ENCODE assay signal across 9 mouse cellular contexts in the genomic region with DNA sequence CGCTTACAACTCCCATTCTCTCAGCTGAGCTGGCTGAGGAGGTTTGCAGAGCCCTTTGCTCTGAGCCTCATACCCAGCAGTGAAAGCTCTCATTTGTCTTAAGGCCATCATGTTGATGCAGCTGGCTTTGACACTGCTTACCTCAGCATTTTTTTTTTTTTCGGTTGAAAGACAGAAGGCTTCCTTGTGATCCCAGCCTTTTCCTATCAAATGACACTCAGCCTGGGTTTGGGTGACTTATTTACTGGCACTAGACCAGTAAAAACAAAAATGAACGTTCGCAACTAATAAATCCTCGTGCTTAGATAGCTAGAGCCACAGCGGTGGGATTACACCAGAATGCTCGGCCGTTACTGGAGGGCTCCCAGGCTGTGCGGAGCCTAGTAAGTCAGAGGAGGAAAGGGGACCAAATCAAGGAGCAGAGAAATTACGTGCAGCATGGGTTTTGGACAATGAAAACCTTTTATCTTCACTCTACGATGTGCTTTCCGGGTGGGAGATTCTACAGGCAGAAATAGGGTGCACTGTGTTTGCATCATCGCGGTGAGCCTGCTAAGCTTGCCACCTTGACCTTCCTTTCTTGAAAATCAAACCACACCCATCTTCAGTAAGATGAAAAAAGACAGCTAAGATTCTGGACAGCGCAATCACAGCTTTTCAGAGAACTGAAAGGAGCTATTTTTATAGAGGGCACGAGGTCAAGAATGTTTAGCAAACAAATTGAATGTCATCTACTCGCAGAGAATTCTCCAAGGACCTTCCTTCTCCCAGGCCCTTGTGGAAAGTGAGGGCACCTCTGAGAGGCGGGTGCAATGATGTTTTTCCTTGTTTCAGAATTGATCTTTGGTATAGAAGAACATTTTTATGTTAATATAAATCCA.
A peak's percentile ranks its signal among the peaks of the same experiment; 100 is the strongest.
DNase-seq lines count a peak whose midpoint lies in the region; ATAC-seq and TF ChIP-seq lines count a peak whose summit lies in the region.
"Had no signal": no experiment of that assay in that cellular context is flagged by ENCODE, and none has a peak within 500 bp of the region (broad histone marks: within the 10 kb centered on the region; RNA-seq: fewer than 3 reads in every experiment).

No protein-coding gene starts in this region.

- peak; percentile 80 for ATAC-seq in forebrain, embryonic 14.5 days
- peak; percentile 80 for ATAC-seq in hindbrain, postnatal 0 days
- no peak for ATAC-seq in CD4-positive, CD25-positive, alpha-beta regulatory T cell, adult 4 months
- ATAC-seq: Patski had no signal

- H3K9me3 ChIP-seq in forebrain, embryonic 14.5 days (replicated peaks; ENCODE audit: control insufficient read depth, low read length): no peaks in the 10 kb centered on the region
- no peaks in the 10 kb centered on the region for H3K9me3 ChIP-seq in hindbrain, postnatal 0 days (ENCODE audit: low read length)

- H3K36me3 ChIP-seq in forebrain, embryonic 14.5 days (ENCODE audit: control insufficient read depth, insufficient read depth, low read length): no peaks in the 10 kb centered on the region
- H3K36me3 ChIP-seq in hindbrain, postnatal 0 days (ENCODE audit: insufficient read depth, low read length): no peaks in the 10 kb centered on the region

- intact Hi-C loops in left cerebral cortex, adult 2 months (cut with DNase I): loop anchor here (2.0 to 10.0 kb wide), 2 partner anchors 20 to 760 kb away; no protein-coding TSS in a partner anchor

- no peak for DNase-seq in left cerebral cortex, adult 2 months (ENCODE audit: extremely low spot score in 1 of 2, low spot score in 2 of 2)
- DNase-seq in left cerebral cortex, adult 8-10 months (ENCODE audit: low spot score in 2 of 2): no peak
- peak; percentile 74 for DNase-seq in forebrain, embryonic 14.5 days (ENCODE audit: low spot score)
- DNase-seq in hindbrain, postnatal 0 days (ENCODE audit: low spot score): peak; percentile 73
- DNase-seq in lung, adult 18-20 months: peak; percentile 36 to 56
- DNase-seq in retina, postnatal 1 day: peak; percentile 57
- DNase-seq in thymus, postnatal 4 days: no peak

- H3K9ac ChIP-seq in forebrain, embryonic 14.5 days (ENCODE audit: low read length): no peak overlapping the region
- H3K9ac ChIP-seq in hindbrain, postnatal 0 days (replicated peaks; ENCODE audit: low read length): 0 out of 2 replicates have a peak overlapping the region, but pooled peaks have one; percentile 17

- H3K4me1 ChIP-seq in forebrain, embryonic 14.5 days (ENCODE audit: control insufficient read depth, insufficient read depth, low read length): peaks cover 20% of the 10 kb centered on the region
- H3K4me1 ChIP-seq in hindbrain, postnatal 0 days (ENCODE audit: insufficient read depth, low read length): peaks cover 17% of the 10 kb centered on the region; the same call in 1 of the 2 replicates

- H3K27ac ChIP-seq in left cerebral cortex, adult 2 months: peak overlapping the region; percentile 45
- H3K27ac ChIP-seq in forebrain, embryonic 14.5 days (ENCODE audit: low read depth, low read length): peak overlapping the region; percentile 73
- peak overlapping the region; percentile 84 for H3K27ac ChIP-seq in hindbrain, postnatal 0 days

- peak overlapping the region; percentile 26; the same call in 1 of the 2 replicates for H3K4me2 ChIP-seq in forebrain, embryonic 14.5 days (ENCODE audit: low read length)
- H3K4me2 ChIP-seq in hindbrain, postnatal 0 days (ENCODE audit: low read depth, low read length): peak overlapping the region; percentile 43

- 31% methylated on average over 18 of the region's 18 CpGs for WGBS in forebrain, embryonic 14.5 days
- 10% methylated on average over 18 of the region's 18 CpGs for WGBS in hindbrain, postnatal 0 days

- H3K27me3 ChIP-seq in forebrain, embryonic 14.5 days (replicated peaks; ENCODE audit: control insufficient read depth, insufficient read depth, low read length): no peaks in the 10 kb centered on the region
- no peaks in the 10 kb centered on the region for H3K27me3 ChIP-seq in hindbrain, postnatal 0 days (ENCODE audit: insufficient read depth, low read length)
- H3K27me3 ChIP-seq: Patski had no signal

- TF ChIP-seq CTCF in left cerebral cortex, adult 2 months (IDR thresholded peaks at IDR 0.05): no peak
- no peak for TF ChIP-seq CTCF in hindbrain, postnatal 0 days (IDR thresholded peaks at IDR 0.05; ENCODE audit: low read depth)

- H3K4me3 ChIP-seq in left cerebral cortex, adult 2 months: no peak overlapping the region
- no peak overlapping the region for H3K4me3 ChIP-seq in forebrain, embryonic 14.5 days (ENCODE audit: low read depth, low read length)
- H3K4me3 ChIP-seq in hindbrain, postnatal 0 days (ENCODE audit: low read length): no peak overlapping the region

Comparison
In these comparisons a context has a peak if more than half of its experiments do, and no peak if none do; other contexts are left out.
1. DNase-seq: peak in forebrain, embryonic 14.5 days (single experiment), hindbrain, postnatal 0 days (single experiment), lung, adult 18-20 months (2 of 2) and retina, postnatal 1 day (single experiment); none in left cerebral cortex, adult 2 months (0 of 2), left cerebral cortex, adult 8-10 months (0 of 2) and thymus, postnatal 4 days (single experiment).
2. Peak in every context shown above with its lines, with median percentiles within 50 percentile points of each other: H3K27ac ChIP-seq.